Mouse (Mus musculus): ENCODE data around the gene Mad1l1. TPM values are rescaled to one million over a fixed set of nuclear protein-coding genes. Genes with fewer than 3 reads are reported as not detected.
A peak's percentile ranks its signal among the peaks of the same experiment; 100 is the strongest.

Gene Mad1l1
- total and polyA plus RNA-seq, 3 experiments: 40.5 to 65.2 TPM; not detected in 1

GRCm38 (mm10) chr5:139991531-139991930, 329.8 kb downstream of the Mad1l1 start:
- H3K9ac ChIP-seq (ENCODE audit: control insufficient read depth, low read depth, low read length, poor library complexity, severe bottlenecking): no peak overlapping the region
- TF ChIP-seq MAX (IDR thresholded peaks at IDR 0.05; ENCODE audit: low read length) (no peak), GABPA (IDR thresholded peaks at IDR 0.05; ENCODE audit: low read depth, low read length) (no peak), GATA1 (IDR thresholded peaks at IDR 0.05; ENCODE audit: low read depth, low read length) (no peak), MYC (IDR thresholded peaks at IDR 0.05; ENCODE audit: low read depth, low read length) (no peak), ZC3H11A (IDR thresholded peaks at IDR 0.05; ENCODE audit: low read depth, low read length) (no peak), NELFE (IDR thresholded peaks at IDR 0.05; ENCODE audit: low read depth, low read length) (no peak), RAD21 (IDR thresholded peaks at IDR 0.05; ENCODE audit: low read depth, low read length) (no peak), MXI1 (IDR thresholded peaks at IDR 0.05; ENCODE audit: low read depth, low read length) (no peak), BHLHE40 (IDR thresholded peaks at IDR 0.05; ENCODE audit: borderline replicate concordance, low read depth, low read length) (no peak)
- H3K9me3 ChIP-seq (replicated peaks; ENCODE audit: insufficient read depth, low read length): no peaks in the 10 kb centered on the region
- no peak for DNase-seq (ENCODE audit: low read depth, low spot score)
- H3K4me1 ChIP-seq (ENCODE audit: control insufficient read depth in 1 of 2, insufficient read depth in 2 of 2, low read length in 2 of 2): no peaks in the 10 kb centered on the region
- no peaks in the 10 kb centered on the region for H3K27me3 ChIP-seq (ENCODE audit: control insufficient read depth in 1 of 2, insufficient read depth in 2 of 2, low read length in 2 of 2)
- no peaks in the 10 kb centered on the region for H3K79me2 ChIP-seq (ENCODE audit: control insufficient read depth, insufficient read depth, low read length, poor library complexity)
- no peak overlapping the region for H3K4me3 ChIP-seq (ENCODE audit: control insufficient read depth in 1 of 2, insufficient read depth in 1 of 2, low read depth in 2 of 2, low read length in 2 of 2)
- H3K36me3 ChIP-seq (ENCODE audit: control insufficient read depth in 1 of 2, insufficient read depth in 2 of 2, low read length in 2 of 2): no peaks in the 10 kb centered on the region
- no peak overlapping the region for H3K27ac ChIP-seq (ENCODE audit: control insufficient read depth, low read depth, low read length)

GRCm38 (mm10) chr5:139985073-139985746, 336.1 kb downstream of the Mad1l1 start:
- H3K9me3 ChIP-seq (replicated peaks; ENCODE audit: insufficient read depth, low read length): no peaks in the 10 kb centered on the region
- no peaks in the 10 kb centered on the region for H3K4me1 ChIP-seq (ENCODE audit: control insufficient read depth in 1 of 2, insufficient read depth in 2 of 2, low read length in 2 of 2)
- H3K27me3 ChIP-seq (ENCODE audit: control insufficient read depth in 1 of 2, insufficient read depth in 2 of 2, low read length in 2 of 2): no peaks in the 10 kb centered on the region
- no peak for DNase-seq (ENCODE audit: low read depth, low spot score)
- TF ChIP-seq CTCF (IDR thresholded peaks at IDR 0.05 in 2 of 3, conservative IDR thresholded peaks at IDR 0.05 in 1 of 3; ENCODE audit: control insufficient read depth in 1 of 3, insufficient read depth in 1 of 3, low read depth in 2 of 3, low read length in 3 of 3, poor library complexity in 1 of 3, severe bottlenecking in 1 of 3): peak in 2 of 3 experiments; percentile 7 to 13; a peak in 1 of 6 replicates
- no peak for TF ChIP-seq ZNF384 (IDR thresholded peaks at IDR 0.05; ENCODE audit: low read depth, low read length)
- no peak overlapping the region for H3K9ac ChIP-seq (ENCODE audit: control insufficient read depth, low read depth, low read length, poor library complexity, severe bottlenecking)
- H3K79me2 ChIP-seq (ENCODE audit: control insufficient read depth, insufficient read depth, low read length, poor library complexity): no peaks in the 10 kb centered on the region
- H3K36me3 ChIP-seq (ENCODE audit: control insufficient read depth in 1 of 2, insufficient read depth in 2 of 2, low read length in 2 of 2): no peaks in the 10 kb centered on the region
- no peak overlapping the region for H3K4me3 ChIP-seq (ENCODE audit: control insufficient read depth in 1 of 2, insufficient read depth in 1 of 2, low read depth in 2 of 2, low read length in 2 of 2)
- no peak overlapping the region for H3K27ac ChIP-seq (ENCODE audit: control insufficient read depth, low read depth, low read length)

GRCm38 (mm10) chr5:139981976-139982375, 339.4 kb downstream of the Mad1l1 start:
- 0 out of 2 replicates have a peak, but pooled peaks have one; percentile 42 for TF ChIP-seq POLR2AphosphoS5 (IDR thresholded peaks at IDR 0.05; ENCODE audit: borderline replicate concordance, low read depth, low read length)
- TF ChIP-seq SIN3A (IDR thresholded peaks at IDR 0.05; ENCODE audit: low read length): no peak
- Histone ChIP-seq H3K9me3 (replicated peaks; ENCODE audit: insufficient read depth, low read length) (no peaks in the 10 kb centered on the region), H3K9ac (ENCODE audit: control insufficient read depth, low read depth, low read length, poor library complexity, severe bottlenecking) (no peak overlapping the region), H3K27ac (ENCODE audit: control insufficient read depth, low read depth, low read length) (no peak overlapping the region), H3K4me1 (ENCODE audit: control insufficient read depth in 1 of 2, insufficient read depth in 2 of 2, low read length in 2 of 2) (no peaks in the 10 kb centered on the region), H3K4me3 (ENCODE audit: control insufficient read depth in 1 of 2, insufficient read depth in 1 of 2, low read depth in 2 of 2, low read length in 2 of 2) (no peak overlapping the region), H3K79me2 (ENCODE audit: control insufficient read depth, insufficient read depth, low read length, poor library complexity) (no peaks in the 10 kb centered on the region), H3K27me3 (ENCODE audit: control insufficient read depth in 1 of 2, insufficient read depth in 2 of 2, low read length in 2 of 2) (no peaks in the 10 kb centered on the region), H3K36me3 (ENCODE audit: control insufficient read depth in 1 of 2, insufficient read depth in 2 of 2, low read length in 2 of 2) (no peaks in the 10 kb centered on the region)
- DNase-seq (ENCODE audit: low read depth, low spot score): no peak

Data from MEL (cell line).